Mouse (Mus musculus) regulatory T cell (primary cell): ENCODE results near the gene Rfk.

Experiments
- in situ Hi-C: fragments of 300-600 bp; cut with MboI, MseI; formaldehyde crosslinking; loops from one replicate; pipeline ENCODE4 v1.15.1; 2025; ENCODE audit warnings: high pct_unique_total_duplicates

Gene Rfk

DNA sequence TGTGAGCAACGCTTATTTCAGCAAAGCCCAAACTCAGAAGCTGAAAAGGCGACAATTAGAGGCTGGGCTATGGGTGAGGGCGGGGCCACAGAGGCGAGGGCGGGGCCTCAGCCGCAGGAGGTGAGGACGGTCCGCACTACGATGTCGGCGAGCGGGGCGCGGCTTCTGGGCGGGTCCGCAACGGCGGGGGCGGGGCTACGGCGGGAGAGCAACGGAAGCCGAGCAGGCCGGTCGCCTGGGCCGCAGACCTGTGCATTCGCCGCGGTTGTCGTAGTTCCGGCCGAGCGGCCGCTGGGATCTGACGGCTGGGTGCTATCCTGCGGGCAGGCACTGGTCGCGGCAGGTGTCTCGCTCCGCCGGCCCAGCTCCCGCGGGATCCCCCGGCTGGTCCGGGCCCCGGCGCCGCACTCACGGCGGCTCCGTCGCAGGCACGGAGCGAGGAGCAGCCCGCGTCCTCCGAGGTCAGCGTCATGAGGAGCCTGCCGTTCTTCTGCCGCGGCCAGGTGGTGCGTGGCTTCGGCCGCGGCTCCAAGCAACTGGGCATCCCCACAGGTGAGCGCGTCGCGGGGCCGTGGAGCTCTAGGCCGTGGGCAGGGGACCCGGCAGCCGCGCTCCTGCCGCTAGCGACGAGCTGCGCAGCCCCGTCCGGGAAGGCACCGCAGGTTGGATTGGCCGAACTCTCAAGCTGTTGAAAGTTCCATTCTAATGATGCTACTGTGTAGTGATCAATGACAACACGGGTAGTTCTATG is at the start of gene Rfk:
Rfk (plus strand) TSS at position 203 of the 751 bp plus-strand sequence.
- in situ Hi-C loops, result loop anchor here (10.0 to 25.0 kb wide), 3 partner anchors 507 to 1441 kb away; no protein-coding TSS in a partner anchor

GRCm38 (mm10) chr19:17344881-17345280 is 49.0 kb upstream of the Rfk start:
- in situ Hi-C loops, result no loop called here

GRCm38 (mm10) chr19:17346716-17347474 is 46.9 kb upstream of the Rfk start:
- in situ Hi-C loops, result no loop called here

GRCm38 (mm10) chr19:17347852-17348251 is 46.0 kb upstream of the Rfk start:
- in situ Hi-C loops, result no loop called here

- in situ Hi-C loops, result no loop called here
These were observed 40.1 kb upstream of the Rfk start for GRCm38 (mm10) chr19:17353727-17354126.

- in situ Hi-C loops, result no loop called here
These were observed 39.5 kb upstream of the Rfk start for GRCm38 (mm10) chr19:17354362-17354761.

DNA sequence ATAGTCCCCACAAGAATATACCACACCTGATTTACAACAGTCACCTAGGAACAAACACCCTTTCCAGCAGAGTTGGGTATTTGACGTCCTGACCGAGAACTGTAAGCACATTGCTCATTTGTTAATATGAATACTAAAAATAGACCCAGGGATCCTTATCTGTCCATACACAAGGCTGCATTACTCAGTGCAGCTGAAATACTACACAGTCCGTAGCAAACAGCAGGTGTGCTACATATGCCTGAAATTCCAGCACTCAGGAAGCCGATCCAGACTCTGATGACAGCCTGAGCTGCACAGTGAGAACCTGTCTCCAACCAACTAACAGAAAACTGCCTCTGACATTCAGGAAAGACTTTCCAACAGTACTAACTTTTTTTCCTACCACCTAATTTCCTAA is 39.0 kb upstream of the Rfk start:
- in situ Hi-C loops, result no loop called here

GRCm38 (mm10) chr19:17355361-17355760 is 38.5 kb upstream of the Rfk start:
- in situ Hi-C loops, result no loop called here

DNA sequence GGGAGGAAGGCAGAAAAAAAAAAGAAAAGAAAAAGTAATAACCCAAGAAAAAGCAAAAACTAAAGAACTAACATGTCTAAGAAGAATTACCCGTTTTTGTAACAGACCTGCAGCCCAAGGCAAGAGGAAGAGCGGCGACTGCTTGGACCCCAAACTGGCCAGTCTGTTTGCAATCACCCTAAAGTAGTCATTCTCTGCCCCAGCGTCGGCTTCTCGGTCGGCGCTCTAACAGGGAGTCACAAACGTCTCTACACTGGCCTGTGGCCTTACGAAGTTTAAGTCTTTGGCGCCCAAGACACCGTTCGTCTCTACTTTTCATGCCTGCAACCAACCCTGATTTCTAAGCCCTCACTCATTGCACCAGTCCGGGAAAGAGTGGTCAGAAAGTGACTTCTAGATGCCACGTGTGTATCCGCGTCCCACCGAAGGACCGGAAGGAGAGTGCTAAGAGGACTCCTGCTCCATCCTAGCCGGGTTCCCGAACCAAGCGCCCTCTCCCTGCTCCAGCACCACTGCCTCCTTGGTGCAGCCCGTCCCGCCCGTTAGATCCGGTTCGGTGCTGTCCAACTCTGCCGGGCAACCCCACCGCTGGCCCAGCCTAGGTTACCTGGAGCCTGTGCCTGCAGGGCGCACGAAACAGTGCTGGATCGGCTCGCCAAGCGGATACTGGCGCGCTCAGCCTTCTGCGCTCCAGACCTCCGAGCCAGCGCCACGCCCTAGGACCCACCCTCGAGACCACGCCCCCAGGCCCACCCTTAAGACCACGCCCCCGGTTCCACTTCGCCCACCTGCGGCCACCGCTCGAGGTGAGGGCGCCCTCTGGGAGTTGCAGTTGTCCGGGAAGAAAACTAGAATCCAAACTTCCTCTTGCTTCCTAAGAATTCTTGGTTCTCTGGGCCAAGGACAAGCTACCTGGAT is 37.6 kb upstream of the Rfk start:
- in situ Hi-C loops, result no loop called here

GRCm38 (mm10) chr19:17356932-17357331 is 36.9 kb upstream of the Rfk start:
- in situ Hi-C loops, result no loop called here

DNA sequence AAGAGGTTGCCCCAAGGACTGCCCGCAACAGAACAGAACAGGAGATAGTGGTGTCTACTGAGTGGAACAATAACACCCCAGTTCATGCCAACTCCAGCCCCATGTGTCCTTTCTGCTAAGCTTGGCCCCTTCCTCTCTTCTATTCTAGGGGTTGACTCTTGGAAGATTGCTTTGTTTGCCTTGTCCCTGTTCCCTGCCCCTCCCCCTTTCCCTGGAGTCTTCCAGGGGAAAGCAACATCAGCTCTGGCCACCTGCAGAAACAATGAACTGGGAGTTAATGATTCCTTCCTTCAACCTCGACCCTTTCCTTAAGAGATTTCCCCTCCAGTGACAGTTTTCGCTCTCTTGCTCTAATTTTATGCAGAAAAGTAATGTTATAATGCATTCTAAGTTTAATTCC is 36.5 kb upstream of the Rfk start:
- in situ Hi-C loops, result no loop called here

GRCm38 (mm10) chr19:17359315-17359890 is 34.4 kb upstream of the Rfk start:
- in situ Hi-C loops, result no loop called here

GRCm38 (mm10) chr19:17361181-17361580 is 32.7 kb upstream of the Rfk start:
- in situ Hi-C loops, result no loop called here

DNA sequence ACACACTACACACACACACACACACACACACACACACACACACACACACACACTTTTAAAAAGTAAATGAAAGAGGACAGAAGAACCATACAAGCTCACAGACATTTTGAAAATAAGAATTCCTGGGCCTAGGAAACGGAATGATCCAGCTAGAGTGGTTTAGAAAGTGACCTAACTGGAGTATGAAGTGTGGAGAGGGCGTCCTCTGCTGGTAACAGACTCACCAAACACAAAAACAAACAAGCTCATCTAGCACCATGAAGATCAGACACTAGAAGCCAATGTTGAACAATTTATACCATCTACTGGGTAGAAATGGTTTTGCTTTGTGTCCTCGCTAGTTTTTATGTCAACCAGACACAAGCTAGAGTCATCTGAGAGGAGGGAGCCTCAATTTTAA is 29.1 kb upstream of the Rfk start:
- in situ Hi-C loops, result no loop called here

- in situ Hi-C loops, result no loop called here
These were observed 27.3 kb upstream of the Rfk start for GRCm38 (mm10) chr19:17366364-17367090.

DNA sequence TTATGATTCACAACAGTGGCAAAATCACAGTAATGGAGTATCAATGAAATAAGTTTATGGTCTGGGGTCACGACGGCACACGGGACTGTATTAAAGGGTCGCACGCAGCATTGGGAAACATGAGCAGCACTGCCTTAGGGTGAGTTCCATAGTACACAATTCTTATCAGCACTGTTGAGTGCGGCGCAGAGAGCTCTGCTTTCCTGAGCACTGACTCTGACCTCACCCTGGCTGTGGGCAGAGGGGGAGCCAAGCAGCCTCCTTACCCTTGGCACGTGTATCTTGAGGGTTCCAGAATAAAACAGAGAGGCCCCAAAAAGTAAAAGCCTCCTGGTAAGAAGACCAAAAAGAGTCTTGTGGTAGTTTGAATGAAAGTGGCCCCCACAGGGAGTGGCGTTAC is 25.3 kb upstream of the Rfk start:
- in situ Hi-C loops, result no loop called here

- in situ Hi-C loops, result no loop called here
These were observed 24.3 kb upstream of the Rfk start for GRCm38 (mm10) chr19:17369581-17369980.

GRCm38 (mm10) chr19:17372701-17373100 is 21.1 kb upstream of the Rfk start, which contains the start of gene Gcnt1:
Gene Gcnt1, minus strand, starts transcription at chr19:17372844.
- in situ Hi-C loops, result no loop called here

- in situ Hi-C loops, result loop anchor here (25.0 kb wide), 1 partner anchor 492 kb away; no protein-coding TSS in a partner anchor
These were observed 15.0 kb upstream of the Rfk start for GRCm38 (mm10) chr19:17378845-17379244.

- in situ Hi-C loops, result loop anchor here (5.0 to 25.0 kb wide), 2 partner anchors 113 to 493 kb away; no protein-coding TSS in a partner anchor
These were observed 13.3 kb upstream of the Rfk start for GRCm38 (mm10) chr19:17380549-17380948.
